Mouse (Mus musculus) granulocyte monocyte progenitor cell, adult 5-6 weeks (primary cell): ENCODE measurements around the gene Gm15140. TPM values are rescaled to one million over a fixed set of nuclear protein-coding genes. Genes with fewer than 3 reads are reported as not detected.
"Not testable (repeated sequence)": the region's sequence is repeated elsewhere in the genome, so short reads cannot be mapped to it uniquely, and the experiment has no call there.

Source experiments
- ATAC-seq: replicated peaks from 2 replicates; pipeline ENCODE4 v1.8.0; 2016; ENCODE audit warnings: mild to moderate bottlenecking, moderate TSS enrichment, inconsistent platforms; ENCODE audit not compliant: poor library complexity, severe bottlenecking
- total RNA-seq, 2 experiments: library from RNA; stranded (forward) in 1 of 2; stranded (reverse) in 1 of 2; fragments of 200-712, 200-1000 nt in 1 of 2; fragments of >200 nt in 1 of 2; fragmentation: Nextera tagmentation in 1 of 2; gene quantifications; 2 replicates each; pipeline ENCODE4 v1.2.3; 2014 to 2017

The Gm15140 gene
- total RNA-seq (2014; fragmentation: Nextera tagmentation) (not detected in 2 replicates), total RNA-seq (2017) (not detected in 2 replicates)

GRCm38 (mm10) chrX:154120585-154120984 is at the start of gene Gm15140:
Gene Gm15140 (minus strand): TSS chrX:154120685.
- ATAC-seq, result not testable (repeated sequence)

Other genes with a start within 250 kb of the Gm15140 start
- gene Samt1, start 108.0 kb downstream of the Gm15140 start, total RNA-seq (2014; fragmentation: Nextera tagmentation), result not detected in 2 replicates
- gene Samt1, start 108.0 kb downstream of the Gm15140 start, total RNA-seq (2017), result not detected in 2 replicates
- gene 4921511M17Rik, start 86.9 kb downstream of the Gm15140 start, total RNA-seq (2014; fragmentation: Nextera tagmentation), result not detected in 2 replicates
- gene 4921511M17Rik, start 86.9 kb downstream of the Gm15140 start, total RNA-seq (2017), result not detected in 2 replicates
- gene Gm10057, start 65.6 kb downstream of the Gm15140 start, total RNA-seq (2014; fragmentation: Nextera tagmentation), result not detected in 2 replicates
- gene Gm10057, start 65.6 kb downstream of the Gm15140 start, total RNA-seq (2017), result not detected in 2 replicates
- gene 4930524N10Rik, start 222.7 kb upstream of the Gm15140 start, total RNA-seq (2014; fragmentation: Nextera tagmentation), result not detected in 2 replicates
- not detected in 2 replicates for gene 4930524N10Rik, start 222.7 kb upstream of the Gm15140 start, total RNA-seq (2017)